Mouse (Mus musculus): ENCODE measurements around the gene Bace1.

- TF ChIP-seq EP300 (IDR thresholded peaks at IDR 0.05; ENCODE audit: insufficient read depth, low read depth, low read length) (no peak), CTCF (IDR thresholded peaks at IDR 0.05; ENCODE audit: low read depth, low read length) (no peak), POLR2A (IDR thresholded peaks at IDR 0.05; ENCODE audit: insufficient read depth, low read length) (no peak)
Measured at GRCm38 (mm10) chr9:45843780-45844179, 5.4 kb downstream of the Bace1 start.
